Mouse (Mus musculus) CD8-positive naive resting alpha-beta T cell, adult 2 months (primary cell): Measurements from ENCODE around the gene Pla2g7.

Source experiments
- DNase-seq, 2 experiments: peaks; one replicate each; pipeline ENCODE4 v3.0.0; 2022; ENCODE audit warnings: low read depth in 2 of 2, low spot score in 2 of 2

Pla2g7 gene

DNA sequence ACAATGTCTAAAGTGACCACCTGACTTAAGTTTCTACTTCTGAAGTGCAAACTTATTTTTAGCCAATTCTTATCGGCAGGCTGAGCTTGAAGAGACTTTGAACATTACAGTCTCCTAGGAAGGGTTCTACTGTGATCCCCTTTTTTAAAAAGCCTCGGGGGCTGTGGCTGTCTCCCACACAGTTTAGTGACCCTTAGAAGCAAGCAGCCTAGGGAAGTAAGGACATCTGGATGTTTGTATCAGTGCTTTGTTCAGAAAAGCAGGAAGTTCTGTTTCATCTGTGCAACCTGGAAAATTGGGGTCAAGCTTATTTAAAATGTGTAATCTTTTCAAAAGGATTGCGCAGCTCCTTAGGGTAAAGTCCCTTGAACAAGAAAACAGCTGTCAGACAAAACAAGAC, 12.6 kb downstream of the Pla2g7 start:
- DNase-seq: no peak

DNA sequence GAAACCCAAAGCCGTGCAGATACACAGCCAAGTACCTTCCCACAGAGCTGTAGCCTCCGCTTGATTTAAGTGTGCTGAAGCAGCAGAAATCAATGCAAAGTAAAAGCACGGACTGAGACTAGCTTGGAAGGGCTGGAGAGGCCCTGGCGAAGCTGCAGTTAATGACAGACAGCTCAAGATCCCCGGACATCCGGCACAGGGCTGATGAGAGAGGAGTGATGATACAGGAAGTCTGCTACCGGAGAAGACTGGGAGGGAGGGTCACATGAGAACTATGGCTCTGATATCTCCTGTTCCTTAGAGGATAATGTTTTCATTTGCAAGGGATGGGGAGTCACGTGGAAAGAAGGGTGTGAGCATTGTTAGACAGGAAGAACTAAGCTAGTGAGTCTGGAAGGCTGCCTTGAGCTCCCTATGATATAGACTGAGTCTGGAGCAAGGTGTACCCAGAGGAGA, 13.1 kb downstream of the Pla2g7 start:
- no peak for DNase-seq

DNA sequence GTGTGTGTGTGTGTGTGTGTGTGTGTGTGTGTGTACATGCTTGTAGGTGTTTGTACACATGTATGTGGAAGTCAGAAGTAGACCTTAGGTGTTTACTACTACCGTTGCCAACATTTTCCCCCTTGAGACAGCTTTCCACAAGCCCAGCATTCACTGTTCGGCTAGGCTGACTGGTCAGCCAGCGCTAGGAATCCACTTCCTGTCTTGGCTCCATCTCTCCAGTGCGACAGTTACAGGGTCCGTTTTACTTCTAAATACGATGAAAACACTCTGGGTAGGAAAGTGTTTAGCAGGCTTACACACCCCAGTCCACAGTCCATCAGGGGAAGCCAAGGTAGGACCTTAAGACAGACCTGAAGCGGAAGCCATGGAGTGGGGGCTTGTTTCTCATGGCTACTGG, 16.9 kb downstream of the Pla2g7 start:
- no peak for DNase-seq

DNA sequence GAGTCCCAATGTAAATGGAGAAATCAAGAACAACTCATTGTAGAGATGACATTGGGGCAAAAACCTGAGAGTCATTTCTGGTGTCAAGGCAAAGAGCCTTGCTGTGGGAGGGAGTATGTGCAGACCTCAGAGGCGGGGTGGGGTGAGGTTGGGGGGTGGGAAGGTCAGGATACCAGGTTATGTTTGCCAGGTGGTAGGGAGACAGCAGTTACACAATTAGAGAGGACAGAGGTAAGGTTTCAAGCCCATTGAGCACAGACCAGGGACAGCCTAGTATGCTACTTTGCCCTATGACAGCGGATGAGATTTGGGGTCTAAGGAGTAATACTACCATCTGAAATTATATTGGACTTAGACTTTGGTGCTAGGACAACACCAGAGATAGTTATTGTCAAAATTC, 19.4 kb downstream of the Pla2g7 start:
- no peak for DNase-seq

DNA sequence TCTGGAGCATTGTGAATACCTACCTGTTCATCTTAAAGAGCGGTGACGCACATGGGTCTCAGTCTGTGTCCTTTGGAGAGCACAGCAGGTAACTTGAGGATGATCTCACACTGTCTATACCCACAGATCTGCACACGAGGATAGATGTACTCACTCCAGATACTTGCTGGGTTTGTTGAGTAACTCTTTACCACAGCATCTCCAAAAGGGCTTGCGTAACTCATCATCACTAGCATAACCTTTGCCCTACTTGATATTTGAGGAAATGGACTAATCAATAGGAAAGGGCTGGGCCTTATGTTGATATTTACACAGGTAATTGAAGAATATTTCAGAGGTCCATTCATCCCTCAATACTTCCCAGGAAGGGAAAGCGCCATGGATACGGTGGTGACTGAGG, 21.9 kb downstream of the Pla2g7 start:
- no peak for DNase-seq

DNA sequence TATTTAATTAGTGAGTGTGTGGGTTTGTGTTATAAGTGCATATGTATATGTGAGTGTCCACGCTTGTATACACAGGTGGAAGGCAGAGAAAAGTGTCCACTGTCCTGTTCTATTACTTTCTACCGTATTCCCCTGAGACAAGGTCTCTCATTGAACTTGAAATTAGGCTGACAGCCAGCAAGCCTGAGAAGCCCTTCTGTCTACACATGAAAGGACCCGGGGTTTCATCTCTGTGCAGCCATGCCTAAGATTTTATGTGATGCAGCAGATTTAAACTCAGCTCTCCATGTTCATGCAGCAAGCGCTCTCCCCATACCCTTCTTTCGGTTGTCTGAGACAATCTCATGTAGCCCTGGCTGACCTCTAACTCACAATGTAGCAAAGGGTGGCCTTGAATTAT, 22.6 kb downstream of the Pla2g7 start:
- DNase-seq: no peak

DNA sequence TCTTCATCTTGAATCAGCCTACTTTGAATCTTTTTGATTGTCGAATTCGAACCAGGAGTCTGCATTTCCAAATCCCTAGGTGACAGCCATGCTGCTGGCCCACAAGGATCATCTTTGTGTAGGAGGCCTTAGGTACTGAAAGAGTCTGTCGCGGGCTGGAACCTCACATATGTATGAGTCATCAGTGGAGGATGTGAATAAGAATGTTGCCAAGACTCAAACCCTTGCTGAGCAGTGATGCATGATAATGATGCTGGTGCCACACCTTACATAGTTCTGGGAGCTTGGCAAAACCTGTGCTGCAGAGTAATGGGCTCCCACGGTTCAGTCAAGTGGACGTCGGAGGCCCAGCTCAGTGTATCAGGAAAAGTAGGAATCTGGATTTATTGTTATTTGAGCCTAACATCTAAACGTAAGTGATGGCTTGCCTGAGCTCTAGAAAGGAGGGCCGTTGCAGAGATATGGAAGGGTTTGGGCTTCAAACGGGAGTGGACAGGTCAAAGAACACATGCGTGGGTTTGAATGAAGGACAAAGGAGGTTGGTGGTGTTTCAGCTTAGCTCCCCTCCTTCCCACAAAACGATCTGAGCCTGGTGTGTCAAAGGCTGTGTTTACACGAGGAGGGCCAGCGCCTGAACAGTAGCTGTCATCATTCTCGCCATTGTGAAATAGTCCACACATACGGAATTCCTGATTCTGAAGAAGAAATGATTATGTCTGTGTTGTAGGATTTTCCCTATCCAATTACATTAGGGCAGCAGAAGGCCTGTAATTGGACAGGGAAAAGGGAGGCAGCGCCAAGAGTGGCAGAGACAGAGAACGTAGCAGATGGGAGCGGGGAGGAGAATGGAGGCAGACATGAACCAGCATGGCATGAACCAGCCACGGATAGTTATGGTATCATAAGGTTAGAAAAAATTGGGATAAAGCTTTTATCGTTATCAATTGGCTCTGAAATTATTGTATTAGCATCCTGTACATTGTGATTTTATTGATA, 24.7 kb downstream of the Pla2g7 start:
- DNase-seq: no peak

DNA sequence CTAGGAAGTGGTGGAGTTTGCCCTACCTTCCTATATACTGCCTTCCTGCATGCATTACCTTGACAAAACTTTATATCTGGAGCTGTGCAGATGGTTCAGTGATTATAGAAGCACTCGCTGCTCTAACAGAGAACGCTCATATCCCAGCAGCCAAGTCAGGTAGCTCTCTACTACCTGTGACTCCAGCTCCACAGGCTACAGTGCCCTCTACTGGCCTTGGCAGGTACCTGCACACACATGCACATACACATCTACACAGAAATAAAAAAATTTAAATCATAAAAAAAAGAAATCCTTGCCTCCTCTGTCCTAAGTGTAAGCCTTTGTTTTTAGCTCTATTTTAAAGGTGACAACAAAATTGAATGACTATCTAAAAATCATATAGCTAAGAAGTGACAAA, 29.8 kb downstream of the Pla2g7 start:
- DNase-seq: no peak

DNA sequence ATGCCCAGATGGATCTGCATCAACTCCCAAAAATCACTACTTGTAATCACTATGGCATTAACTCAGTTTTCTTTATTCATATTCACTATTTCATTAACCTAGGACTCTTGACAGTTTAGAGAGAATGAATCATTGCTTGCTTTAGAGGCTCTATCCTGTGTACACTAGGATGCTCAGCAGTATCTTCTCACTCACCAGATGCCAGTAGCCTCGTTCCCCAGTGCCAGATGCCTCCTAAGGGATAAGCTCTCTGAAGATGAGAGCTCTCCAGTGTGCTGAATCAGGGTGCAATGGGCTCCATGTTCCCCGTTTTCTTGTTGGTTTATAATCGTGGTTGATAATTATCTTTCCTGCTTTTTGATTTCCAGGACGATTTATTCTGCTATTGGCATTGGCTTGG, 30.8 kb downstream of the Pla2g7 start:
- no peak for DNase-seq

DNA sequence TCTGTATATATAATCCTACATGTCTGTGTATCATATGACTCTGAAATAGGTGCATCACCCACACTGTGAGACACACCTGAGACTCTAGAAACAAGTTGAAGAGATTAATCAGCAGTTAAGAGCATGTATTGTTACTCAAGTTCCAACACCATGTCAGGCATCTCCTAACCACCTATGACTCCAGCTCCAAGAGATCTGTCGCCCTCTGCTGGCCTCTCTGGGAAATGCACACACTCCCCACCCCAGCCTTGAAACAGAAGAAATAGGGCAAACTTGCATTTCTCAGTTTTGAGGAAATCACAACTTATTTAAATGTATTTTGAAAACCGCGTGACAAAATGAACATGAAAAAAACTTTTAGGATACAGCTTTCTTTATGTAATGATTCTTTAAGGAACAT, 38.8 kb downstream of the Pla2g7 start:
- DNase-seq: peak; percentile 28 to 47

DNA sequence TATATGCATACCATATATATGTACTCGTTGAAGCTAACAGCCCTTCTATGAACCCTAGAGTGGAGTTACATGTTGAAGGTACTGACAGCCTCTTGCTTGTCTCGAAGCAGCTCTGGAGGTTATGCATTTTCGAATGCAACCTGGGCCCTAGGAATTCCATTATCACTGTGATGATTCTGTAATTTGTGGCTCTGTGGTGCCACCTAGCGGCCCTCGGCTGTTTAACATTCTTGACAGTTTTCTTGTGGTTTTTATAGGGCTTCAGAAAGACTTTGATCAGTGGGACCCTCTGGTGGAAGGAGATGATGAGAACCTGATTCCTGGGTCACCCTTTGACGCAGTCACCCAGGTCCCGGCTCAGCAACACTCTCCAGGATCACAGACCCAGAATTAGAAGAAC, 43.7 kb downstream of the Pla2g7 start:
- DNase-seq: peak in 1 of 2 experiments; percentile 13

DNA sequence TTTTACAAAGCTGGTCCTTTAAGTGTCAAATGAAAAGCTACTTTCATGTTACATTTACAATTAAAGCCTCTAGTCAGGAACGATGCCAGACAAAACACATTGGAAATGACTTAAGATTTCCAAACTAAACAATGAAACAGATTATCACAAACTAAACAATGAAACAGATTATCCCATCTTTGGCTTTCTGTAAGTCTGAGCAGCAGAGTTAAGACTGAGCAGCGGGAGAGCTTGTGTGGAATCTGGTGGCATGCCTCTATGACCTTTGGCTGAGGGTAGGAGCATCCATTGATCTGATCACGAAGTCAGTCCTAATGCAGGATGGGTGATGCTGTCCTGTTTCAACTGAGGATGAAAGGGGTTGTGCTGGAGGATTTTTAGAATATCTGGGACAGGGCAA, 44.3 kb downstream of the Pla2g7 start:
- no peak for DNase-seq

DNA sequence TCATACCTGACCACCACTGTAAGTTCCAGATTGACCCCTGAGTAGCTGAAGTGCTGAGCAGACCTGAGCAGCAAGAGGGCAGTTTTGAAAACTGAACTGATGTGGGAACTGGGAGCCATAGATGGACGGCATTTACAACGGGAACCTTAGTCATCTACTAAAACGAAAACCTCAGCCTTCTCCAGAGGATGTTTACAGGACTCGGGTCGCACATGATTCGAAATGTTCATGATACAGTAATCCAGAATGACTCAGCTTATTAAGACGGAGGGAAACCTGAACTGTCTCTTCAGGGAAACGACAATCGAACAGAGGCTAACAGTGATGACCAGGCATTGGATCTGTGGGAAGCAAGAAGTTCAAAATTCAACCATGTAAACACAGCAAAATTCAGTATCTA, 51.3 kb downstream of the Pla2g7 start:
- DNase-seq: no peak

DNA sequence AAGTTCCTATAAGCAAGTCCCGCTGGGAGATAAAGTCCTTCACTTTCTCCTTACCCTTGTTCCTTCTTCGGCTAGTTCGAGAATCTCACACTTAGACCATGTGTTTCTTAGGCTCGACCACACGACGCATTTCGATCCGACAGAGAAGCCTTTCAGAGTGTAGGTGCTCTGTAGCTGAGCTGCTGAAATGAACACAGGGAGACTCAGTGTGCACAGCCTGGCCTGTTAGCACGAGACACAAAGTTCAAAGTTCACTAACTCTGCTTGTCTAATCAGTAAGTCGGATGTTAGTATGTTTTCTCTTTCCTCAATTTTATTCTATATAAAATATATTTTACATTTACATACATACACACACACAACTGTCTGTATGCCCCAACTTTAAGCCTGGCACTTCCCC, 54.2 kb downstream of the Pla2g7 start:
- DNase-seq: no peak

DNA sequence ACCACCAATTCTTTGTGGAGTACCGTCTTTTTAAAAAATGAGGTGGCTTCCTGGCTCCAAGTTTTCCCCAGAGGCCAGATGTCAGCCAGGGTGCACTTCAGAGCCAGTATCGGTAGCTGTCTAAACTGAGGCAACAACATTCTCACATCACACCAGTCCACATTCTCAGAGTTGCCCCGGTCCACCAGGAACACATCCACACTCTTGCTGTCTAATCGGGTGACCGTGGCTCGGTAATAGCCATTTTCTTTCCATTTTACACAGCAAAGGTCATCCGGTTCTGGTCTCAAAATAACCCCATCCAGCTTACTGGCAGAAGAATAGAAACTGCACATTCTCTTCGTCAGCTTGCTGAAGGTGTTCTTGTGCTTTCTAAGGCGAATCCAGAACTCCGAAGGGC, 60.3 kb downstream of the Pla2g7 start:
- DNase-seq: no peak

DNA sequence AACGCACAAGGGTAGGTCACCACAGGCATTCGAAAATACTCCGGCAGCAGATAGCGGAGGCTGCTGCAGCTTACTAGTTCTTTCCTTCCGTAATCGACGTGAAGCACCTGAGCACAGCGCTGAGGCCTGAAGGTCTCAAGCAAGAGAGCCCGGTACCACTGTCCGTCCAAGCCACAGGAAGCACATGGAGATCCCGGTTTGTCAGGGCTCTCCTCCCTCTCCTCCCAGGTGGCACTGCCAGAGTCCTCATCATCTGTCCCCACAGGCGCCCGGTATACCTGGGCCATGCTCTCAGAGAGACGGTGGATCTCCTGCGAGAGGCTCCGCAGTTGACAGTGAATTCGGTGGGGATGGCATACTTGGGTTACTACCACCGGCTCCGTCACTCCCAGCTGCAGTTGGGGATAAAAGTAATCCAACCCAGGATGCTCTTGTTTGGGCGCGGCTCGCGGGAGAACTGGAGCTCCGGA, 61.2 kb downstream of the Pla2g7 start:
- no peak for DNase-seq

DNA sequence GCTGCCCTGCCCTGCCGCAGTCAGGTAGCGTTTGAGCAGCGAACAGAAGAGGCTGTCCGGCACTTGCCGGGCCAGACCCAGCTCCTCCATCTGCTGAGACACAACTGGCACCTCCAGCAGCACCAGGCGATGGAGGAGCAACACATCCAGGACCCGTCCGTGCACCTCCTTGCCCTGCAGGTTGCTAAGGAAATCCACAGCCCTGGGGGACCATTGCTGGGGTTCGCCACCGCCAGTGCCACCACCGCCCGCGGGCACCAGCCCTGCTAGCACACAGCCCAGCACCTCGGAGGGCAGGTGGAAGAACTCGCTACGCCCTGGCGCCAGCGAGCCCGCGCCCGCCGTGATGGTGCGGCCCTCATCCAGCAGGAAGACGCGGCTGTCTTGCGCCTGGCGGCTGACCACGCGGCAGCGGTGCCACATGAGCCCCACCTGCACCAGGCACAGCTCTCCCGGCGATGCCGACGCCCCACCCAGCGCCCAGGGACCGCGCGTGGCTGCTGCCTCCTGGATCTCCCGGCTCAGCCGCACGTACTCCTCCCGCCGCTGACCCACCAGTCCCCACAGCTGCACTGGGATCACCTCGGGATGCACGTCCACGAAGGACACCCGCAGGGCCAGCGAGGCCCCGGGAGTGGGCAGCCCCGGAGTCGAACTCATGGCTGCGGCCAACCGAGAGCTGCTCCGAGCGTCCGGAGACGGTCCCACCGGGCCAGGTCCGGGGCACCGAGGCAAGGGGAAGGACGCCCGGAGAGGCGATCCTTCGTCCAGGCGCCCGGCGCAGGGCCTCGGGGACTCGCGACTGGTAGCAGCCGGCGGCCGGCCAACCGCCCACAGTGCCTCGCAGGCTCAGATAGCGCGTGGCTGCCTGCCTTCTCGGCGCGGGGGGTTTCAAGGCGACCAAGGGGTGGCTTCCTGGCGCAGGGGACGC, 61.9 kb downstream of the Pla2g7 start, which contains the start of gene Tdrd6:
Tdrd6 (minus strand) TSS at position 804 of the 931 bp plus-strand sequence.
- DNase-seq: no peak

DNA sequence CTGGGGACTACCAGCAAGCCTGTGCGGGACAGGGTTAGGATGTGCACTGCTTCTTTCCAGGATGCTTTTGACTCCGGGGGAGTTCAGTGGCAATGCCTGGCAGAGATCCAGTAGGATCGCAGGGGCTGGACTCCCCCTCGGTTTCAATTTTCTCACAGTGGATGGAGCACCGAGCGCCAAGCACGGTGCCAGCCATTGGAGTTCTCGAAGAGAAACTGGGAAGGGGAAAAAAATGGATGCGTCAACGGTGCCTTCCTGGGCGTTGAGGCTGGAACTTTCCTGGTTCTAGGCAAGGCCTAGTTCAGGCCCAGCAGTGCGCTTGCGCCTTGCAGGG, 62.5 kb downstream of the Pla2g7 start:
- no peak for DNase-seq

DNA sequence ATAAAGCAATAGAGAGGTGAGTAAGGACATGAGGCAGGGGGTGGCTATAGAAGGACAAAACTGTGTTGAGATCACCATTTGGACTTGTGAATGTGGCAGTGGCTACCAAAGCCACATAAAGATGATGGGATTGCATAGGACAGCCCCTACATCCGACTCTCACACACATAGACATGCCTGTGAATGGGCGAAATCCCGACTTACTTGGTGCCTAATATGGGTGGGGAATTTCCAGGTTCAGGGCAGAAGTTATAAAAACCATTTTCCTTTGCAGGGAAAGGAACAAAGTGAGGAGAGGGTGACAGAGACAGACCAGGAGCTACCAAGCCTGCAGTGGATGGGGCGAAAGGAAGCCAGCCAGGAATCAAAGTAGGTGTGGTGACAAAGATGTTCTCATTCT, 69.2 kb downstream of the Pla2g7 start:
- DNase-seq: no peak

DNA sequence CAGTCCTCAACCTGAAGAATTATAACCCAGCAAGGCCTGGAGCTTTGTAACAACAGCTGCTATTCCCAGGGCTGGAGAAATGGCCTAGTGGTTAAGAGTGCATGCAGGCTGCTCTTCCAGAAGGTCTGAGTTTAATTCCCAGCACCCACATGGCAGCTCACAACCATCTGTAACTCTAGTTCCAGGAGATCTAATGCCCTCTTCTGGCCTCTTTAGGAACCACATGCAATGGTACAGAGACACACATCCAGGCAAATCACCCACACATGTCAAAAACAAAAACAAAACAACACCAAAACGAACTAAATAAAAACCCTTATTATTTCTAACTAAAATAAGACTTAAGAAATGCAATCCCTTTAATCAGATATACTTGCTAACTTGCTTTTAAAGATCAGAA, 72.9 kb downstream of the Pla2g7 start:
- no peak for DNase-seq

DNA sequence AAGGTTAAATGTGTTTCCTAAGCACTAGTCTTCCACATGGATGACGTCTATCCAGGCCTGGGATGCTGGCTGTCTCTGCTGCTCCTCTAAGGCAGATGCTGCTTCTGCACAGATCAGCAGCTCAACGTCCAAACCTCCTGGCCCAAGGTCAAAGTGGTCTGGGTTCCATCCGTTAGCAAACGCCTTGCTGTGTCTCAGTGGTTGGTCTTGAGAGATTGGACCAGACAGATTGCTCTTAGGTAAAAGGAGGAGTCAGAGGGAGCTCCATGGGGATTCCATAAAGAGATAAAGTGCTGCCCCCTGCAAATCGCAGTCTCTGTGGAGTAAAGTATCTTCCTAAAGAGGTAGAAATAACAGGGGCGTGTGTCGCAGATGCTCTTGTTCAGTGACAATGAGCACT, 75.3 kb downstream of the Pla2g7 start:
- no peak for DNase-seq

DNA sequence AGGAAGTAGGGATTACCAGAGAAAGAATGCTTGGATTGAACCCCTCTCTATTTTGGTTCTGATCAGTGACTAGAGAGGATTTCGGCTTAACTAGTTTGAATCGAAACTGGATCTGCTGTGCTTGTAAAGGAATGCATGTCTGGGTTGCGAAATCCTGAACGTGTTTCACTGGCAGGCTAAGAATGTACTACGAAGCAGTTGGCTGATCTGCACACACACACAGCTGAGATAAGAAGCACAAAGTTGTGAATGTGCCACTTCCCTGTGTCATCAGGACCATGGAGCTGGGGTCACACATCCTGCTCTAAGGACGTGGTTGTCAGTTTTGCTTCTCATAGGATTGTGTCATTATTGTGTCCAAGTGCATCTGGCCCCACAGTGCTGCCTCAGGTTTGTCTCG, 76.5 kb downstream of the Pla2g7 start:
- no peak for DNase-seq
